Mouse (Mus musculus): ENCODE measurements around the gene Ctdsp1.

Gene Ctdsp1

GRCm38 (mm10) chr1:74390924-74391748, at the start of gene Ctdsp1:
Ctdsp1 (plus strand) TSS chr1:74391509.
- DNase-seq (ENCODE audit: extremely low spot score, low spot score) = peak; percentile 97

GRCm38 (mm10) chr1:74341898-74342297, 49.4 kb upstream of the Ctdsp1 start:
- DNase-seq (ENCODE audit: extremely low spot score, low spot score) = no peak

GRCm38 (mm10) chr1:74342308-74342707, 49.0 kb upstream of the Ctdsp1 start:
- no peak for DNase-seq (ENCODE audit: extremely low spot score, low spot score)

- no peak for DNase-seq (ENCODE audit: extremely low spot score, low spot score)
Measured at GRCm38 (mm10) chr1:74343161-74343560, 48.1 kb upstream of the Ctdsp1 start.

GRCm38 (mm10) chr1:74344163-74344916, 47.0 kb upstream of the Ctdsp1 start:
- no peak for DNase-seq (ENCODE audit: extremely low spot score, low spot score)

GRCm38 (mm10) chr1:74351185-74351769, 40.0 kb upstream of the Ctdsp1 start:
- DNase-seq (ENCODE audit: extremely low spot score, low spot score) = no peak

- DNase-seq (ENCODE audit: extremely low spot score, low spot score) = no peak
Measured at GRCm38 (mm10) chr1:74352532-74353096, 38.7 kb upstream of the Ctdsp1 start.

GRCm38 (mm10) chr1:74353453-74354229, 37.7 kb upstream of the Ctdsp1 start:
- DNase-seq (ENCODE audit: extremely low spot score, low spot score) = no peak

GRCm38 (mm10) chr1:74357531-74357930, 33.8 kb upstream of the Ctdsp1 start:
- DNase-seq (ENCODE audit: extremely low spot score, low spot score) = no peak

- DNase-seq (ENCODE audit: extremely low spot score, low spot score) = no peak
Measured at GRCm38 (mm10) chr1:74359952-74360517, 31.3 kb upstream of the Ctdsp1 start.

- DNase-seq (ENCODE audit: extremely low spot score, low spot score) = peak; percentile 58
Measured at GRCm38 (mm10) chr1:74361812-74362211, 29.5 kb upstream of the Ctdsp1 start, which contains the start of gene Catip. Catip (plus strand) TSS chr1:74362108.

GRCm38 (mm10) chr1:74362325-74363229, 28.7 kb upstream of the Ctdsp1 start:
- no peak for DNase-seq (ENCODE audit: extremely low spot score, low spot score)

- DNase-seq (ENCODE audit: extremely low spot score, low spot score) = no peak
Measured at GRCm38 (mm10) chr1:74363437-74363836, 27.9 kb upstream of the Ctdsp1 start.

- no peak for DNase-seq (ENCODE audit: extremely low spot score, low spot score)
Measured at GRCm38 (mm10) chr1:74364270-74364669, 27.0 kb upstream of the Ctdsp1 start.

- peak; percentile 43 for DNase-seq (ENCODE audit: extremely low spot score, low spot score)
Measured at GRCm38 (mm10) chr1:74367886-74368645, 23.2 kb upstream of the Ctdsp1 start.

- no peak for DNase-seq (ENCODE audit: extremely low spot score, low spot score)
Measured at GRCm38 (mm10) chr1:74370040-74370439, 21.3 kb upstream of the Ctdsp1 start.

GRCm38 (mm10) chr1:74373372-74373771, 17.9 kb upstream of the Ctdsp1 start:
- DNase-seq (ENCODE audit: extremely low spot score, low spot score) = no peak

GRCm38 (mm10) chr1:74374980-74375379, 16.3 kb upstream of the Ctdsp1 start, which contains the start of gene Slc11a1:
Slc11a1 (plus strand) TSS chr1:74375195.
- no peak for DNase-seq (ENCODE audit: extremely low spot score, low spot score)

GRCm38 (mm10) chr1:74375561-74375960, 15.7 kb upstream of the Ctdsp1 start:
- DNase-seq (ENCODE audit: extremely low spot score, low spot score) = no peak
